Mouse (Mus musculus) erythroblast, embryonic 14.5 days (primary cell): ENCODE measurements around the gene Scgb2b7. TPM values are rescaled to one million over a fixed set of nuclear protein-coding genes. Genes with fewer than 3 reads are reported as not detected.
"Not testable (repeated sequence)": the region's sequence is repeated elsewhere in the genome, so short reads cannot be mapped to it uniquely, and the experiment has no call there.

Experiments used
- H3K27me3 ChIP-seq: 2 replicates; pipeline ENCODE4 v1.6.1; 2012; ENCODE audit warnings: inconsistent platforms; ENCODE audit not compliant: control insufficient read depth
- H3K36me3 ChIP-seq: 2 replicates; pipeline ENCODE4 v1.6.1; 2012; ENCODE audit warnings: mild to moderate bottlenecking, inconsistent platforms; ENCODE audit not compliant: control insufficient read depth
- H3K4me1 ChIP-seq: 2 replicates; pipeline ENCODE4 v1.6.1; 2012; ENCODE audit warnings: inconsistent platforms; ENCODE audit not compliant: control insufficient read depth
- H3K4me3 ChIP-seq: replicated peaks from 2 replicates; pipeline ENCODE3; 2012; ENCODE audit warnings: moderate library complexity, mild to moderate bottlenecking, inconsistent platforms
- H3K9me3 ChIP-seq: 2 replicates; pipeline ENCODE4 v1.6.1; 2012; ENCODE audit warnings: low read length, inconsistent platforms, mixed read lengths; ENCODE audit not compliant: control insufficient read depth
- polyA plus RNA-seq: library from polyadenylated mRNA; stranded (reverse); fragments of >175 nt; gene quantifications from 2 replicates; pipeline ENCODE4 v1.2.3, GENCODE M21; 2012

Scgb2b7 gene
- polyA plus RNA-seq = not detected in 2 replicates

DNA sequence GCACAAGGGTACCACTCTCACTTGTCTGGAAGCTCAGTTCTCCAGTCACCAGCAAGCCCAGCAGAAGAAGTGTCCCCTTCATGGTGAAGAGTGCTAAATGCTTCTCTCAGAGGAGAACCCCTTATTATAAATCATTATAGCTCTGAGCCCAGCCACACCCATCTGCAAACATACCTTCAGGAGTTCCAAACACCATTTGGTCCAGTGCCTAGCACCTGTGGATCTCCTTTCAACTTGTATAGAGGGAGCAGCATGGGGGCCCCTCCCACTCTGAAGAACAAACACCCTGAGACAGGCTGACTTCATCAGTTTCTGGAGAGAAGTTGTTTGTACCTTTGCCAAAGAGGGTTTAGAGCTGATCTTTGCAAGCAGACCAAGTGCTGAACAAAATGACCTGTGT, at the start of gene Scgb2b7:
TSS of gene Scgb2b7 (minus strand) at position 101 of the 400 bp plus-strand sequence.
- not testable (repeated sequence) for H3K36me3 ChIP-seq, H3K4me1 ChIP-seq, H3K4me3 ChIP-seq, H3K27me3 ChIP-seq, H3K9me3 ChIP-seq

DNA sequence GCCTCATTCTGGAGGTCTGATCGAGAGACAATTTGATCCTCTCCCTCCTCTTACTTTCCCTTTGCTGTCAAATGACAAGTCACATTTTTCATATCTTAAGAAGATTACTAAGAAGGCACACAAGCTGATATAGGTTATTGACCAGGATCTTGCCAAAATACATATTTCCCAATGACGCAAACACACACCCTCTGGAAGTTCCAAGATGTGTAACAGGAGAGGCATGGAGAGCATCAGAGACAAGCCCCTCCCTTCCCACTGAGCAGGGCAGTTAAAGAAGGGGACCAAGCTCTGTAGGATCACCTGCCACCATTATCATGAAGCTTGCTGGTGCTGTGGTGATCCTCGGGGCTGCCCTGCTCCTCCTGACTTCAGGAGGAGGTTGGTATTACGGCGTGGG, 6.8 kb upstream of the Scgb2b7 start, which contains the start of gene Scgb1b7:
TSS of gene Scgb1b7 (plus strand) at position 301 of the 400 bp plus-strand sequence.
- not testable (repeated sequence) for H3K9me3 ChIP-seq, H3K36me3 ChIP-seq, H3K4me1 ChIP-seq, H3K27me3 ChIP-seq, H3K4me3 ChIP-seq

Other genes starting within 250 kb of the Scgb2b7 start
- not detected in 2 replicates for gene Scgb1b7, start 6.9 kb upstream of the Scgb2b7 start, polyA plus RNA-seq